Mouse (Mus musculus) hindbrain, embryonic 10.5 days (tissue): ENCODE measurements around the gene Fggy. TPM values are rescaled to one million over a fixed set of nuclear protein-coding genes. Genes with fewer than 3 reads are reported as not detected.
A peak's percentile ranks its signal among the peaks of the same experiment; 100 is the strongest.

ENCODE experiments used
- DNase-seq: peaks from one replicate; pipeline ENCODE4 v3.0.0-alpha.2; 2017; ENCODE audit warnings: low spot score
- H3K27ac ChIP-seq: fragments of 300-500 bp; sonication (generic); 2 replicates; pipeline ENCODE4 v1.5.1; 2016; ENCODE audit warnings: mild to moderate bottlenecking, moderate library complexity
- H3K27me3 ChIP-seq: fragments of 300-500 bp; sonication (generic); 2 replicates; pipeline ENCODE4 v1.6.1; 2016; ENCODE audit warnings: mild to moderate bottlenecking; ENCODE audit not compliant: poor library complexity, insufficient read depth, severe bottlenecking
- H3K36me3 ChIP-seq: fragments of 300-500 bp; sonication (generic); 2 replicates; pipeline ENCODE4 v1.6.1; 2016; ENCODE audit warnings: mild to moderate bottlenecking, moderate library complexity
- H3K4me1 ChIP-seq: fragments of 300-500 bp; sonication (generic); replicated peaks from 2 replicates; pipeline ENCODE4 v1.6.1; 2016; ENCODE audit warnings: mild to moderate bottlenecking
- H3K4me3 ChIP-seq: fragments of 300-500 bp; sonication (generic); 2 replicates; pipeline ENCODE4 v1.5.1; 2016; ENCODE audit warnings: mild to moderate bottlenecking, moderate library complexity
- H3K9me3 ChIP-seq: fragments of 300-500 bp; sonication (generic); 2 replicates; pipeline ENCODE4 v1.6.1; 2016; ENCODE audit warnings: mild to moderate bottlenecking, moderate library complexity
- WGBS: fragments of 180-500 bp; shearing (Covaris S2); methylation state at CpG from one replicate; pipeline ENCODE4 v1.1.7; 2016; 5-methylcytosine and 5-hydroxymethylcytosine counted together
- polyA plus RNA-seq: library from polyadenylated mRNA; unstranded; fragments of >200 nt; fragmentation: Nextera tagmentation; extraction: Ambion mirVana; gene quantifications from 2 replicates; pipeline ENCODE4 v1.2.1, GENCODE M21; 2016

Fggy gene
- polyA plus RNA-seq, 1 experiment from 2014 or later = 7.5 TPM

DNA sequence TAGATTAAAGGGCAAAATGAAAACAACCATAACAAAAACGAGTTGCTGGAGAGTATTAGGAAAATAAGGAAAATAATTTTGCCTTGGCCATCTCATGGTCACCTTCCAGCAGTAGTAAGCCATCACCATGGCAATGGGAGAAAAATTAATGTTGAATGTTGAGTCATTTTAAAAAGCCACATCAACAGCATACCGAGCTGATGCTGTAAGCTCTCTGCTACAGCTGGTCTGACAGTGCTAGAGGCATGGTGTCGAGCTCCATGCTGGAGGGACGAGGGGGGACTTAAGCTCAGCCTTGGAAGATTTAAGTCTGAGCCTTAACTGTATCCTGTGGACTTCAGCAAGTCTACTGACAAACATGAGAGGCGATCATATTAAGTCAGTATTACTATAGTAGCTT lies 307.9 kb downstream of the Fggy start:
- H3K4me3 ChIP-seq = no peak overlapping the region
- no peaks in the 10 kb centered on the region for H3K27me3 ChIP-seq
- WGBS = 87% methylated on average over 5 of the region's 5 CpGs
- DNase-seq = no peak
- H3K36me3 ChIP-seq = no peaks in the 10 kb centered on the region
- no peak overlapping the region for H3K27ac ChIP-seq
- H3K4me1 ChIP-seq = 0 out of 2 replicates have a peak, but pooled peaks cover 2% of the 10 kb centered on the region
- no peaks in the 10 kb centered on the region for H3K9me3 ChIP-seq

DNA sequence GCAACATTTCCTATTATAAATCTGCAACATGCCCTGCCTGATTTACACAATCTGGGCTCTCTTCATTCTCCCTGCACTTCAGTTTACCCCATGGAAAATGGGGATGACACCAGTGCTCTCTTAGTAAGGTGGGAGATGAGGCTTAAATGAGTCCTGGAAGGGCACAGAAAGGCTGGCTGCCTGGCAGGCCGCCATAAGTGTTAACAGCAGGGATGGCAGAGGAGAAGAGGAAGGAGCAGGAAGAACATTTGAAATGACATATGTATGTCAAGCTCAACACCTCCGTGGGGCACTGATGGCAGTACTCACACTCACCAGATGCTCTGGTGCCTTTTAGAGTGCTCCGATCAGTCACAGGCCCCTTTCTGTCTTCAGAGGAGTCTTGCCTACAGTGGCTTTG lies 308.6 kb downstream of the Fggy start:
- 88% methylated on average over 3 of the region's 3 CpGs for WGBS
- Histone ChIP-seq H3K4me3 (no peak overlapping the region), H3K27me3 (no peaks in the 10 kb centered on the region), H3K27ac (no peak overlapping the region), H3K9me3 (no peaks in the 10 kb centered on the region), H3K36me3 (no peaks in the 10 kb centered on the region), H3K4me1 (0 out of 2 replicates have a peak, but pooled peaks cover 2% of the 10 kb centered on the region)
- no peak for DNase-seq

DNA sequence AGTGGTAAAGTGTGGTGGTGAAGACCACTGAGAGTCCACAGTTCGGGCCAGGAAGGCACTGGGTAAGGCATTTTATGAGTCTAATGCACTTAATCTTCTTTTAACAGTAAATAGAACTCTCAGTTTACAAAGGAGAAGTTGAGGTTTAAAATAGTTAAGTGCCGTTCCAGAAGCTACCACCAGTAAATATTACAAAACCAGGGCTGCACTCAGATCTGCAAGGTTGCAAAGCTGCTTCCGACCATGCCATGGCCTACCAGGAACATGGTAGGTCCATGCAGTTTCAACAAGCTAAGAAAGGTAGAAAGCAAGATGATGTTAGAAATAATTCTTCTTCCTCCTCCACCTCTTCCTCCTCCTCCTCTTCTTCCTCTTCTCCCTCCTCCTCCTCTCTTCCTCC lies 309.8 kb downstream of the Fggy start:
- no peak for DNase-seq
- Histone ChIP-seq H3K9me3 (no peaks in the 10 kb centered on the region), H3K4me1 (0 out of 2 replicates have a peak, but pooled peaks cover 2% of the 10 kb centered on the region), H3K36me3 (no peaks in the 10 kb centered on the region), H3K4me3 (no peak overlapping the region), H3K27me3 (no peaks in the 10 kb centered on the region), H3K27ac (no peak overlapping the region)
- 91% methylated on average over 3 of the region's 3 CpGs for WGBS

DNA sequence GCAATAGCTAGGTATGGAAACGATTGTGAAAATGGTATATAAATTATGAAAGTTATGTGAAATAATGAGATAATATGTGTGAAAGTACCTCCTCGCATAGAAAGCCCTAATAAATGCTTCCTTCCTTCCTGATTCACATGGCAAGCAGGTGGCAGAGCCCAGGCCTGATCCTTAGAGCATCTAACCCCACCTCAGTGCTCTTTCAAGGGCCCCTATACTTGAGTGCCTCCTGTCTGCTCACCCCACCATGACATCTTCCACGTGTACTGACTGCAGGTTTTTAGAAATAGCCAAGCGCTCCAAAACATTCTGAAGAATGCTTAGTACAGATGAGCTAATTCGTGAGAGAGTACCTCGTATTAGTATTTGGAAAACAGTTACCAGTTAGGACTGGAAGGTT lies 311.0 kb downstream of the Fggy start:
- H3K4me3 ChIP-seq = no peak overlapping the region
- H3K4me1 ChIP-seq = 0 out of 2 replicates have a peak, but pooled peaks cover 2% of the 10 kb centered on the region
- no peaks in the 10 kb centered on the region for H3K27me3 ChIP-seq
- H3K36me3 ChIP-seq = no peaks in the 10 kb centered on the region
- no peak overlapping the region for H3K27ac ChIP-seq
- H3K9me3 ChIP-seq = no peaks in the 10 kb centered on the region
- no peak for DNase-seq
- 87% methylated on average over 6 of the region's 6 CpGs for WGBS

DNA sequence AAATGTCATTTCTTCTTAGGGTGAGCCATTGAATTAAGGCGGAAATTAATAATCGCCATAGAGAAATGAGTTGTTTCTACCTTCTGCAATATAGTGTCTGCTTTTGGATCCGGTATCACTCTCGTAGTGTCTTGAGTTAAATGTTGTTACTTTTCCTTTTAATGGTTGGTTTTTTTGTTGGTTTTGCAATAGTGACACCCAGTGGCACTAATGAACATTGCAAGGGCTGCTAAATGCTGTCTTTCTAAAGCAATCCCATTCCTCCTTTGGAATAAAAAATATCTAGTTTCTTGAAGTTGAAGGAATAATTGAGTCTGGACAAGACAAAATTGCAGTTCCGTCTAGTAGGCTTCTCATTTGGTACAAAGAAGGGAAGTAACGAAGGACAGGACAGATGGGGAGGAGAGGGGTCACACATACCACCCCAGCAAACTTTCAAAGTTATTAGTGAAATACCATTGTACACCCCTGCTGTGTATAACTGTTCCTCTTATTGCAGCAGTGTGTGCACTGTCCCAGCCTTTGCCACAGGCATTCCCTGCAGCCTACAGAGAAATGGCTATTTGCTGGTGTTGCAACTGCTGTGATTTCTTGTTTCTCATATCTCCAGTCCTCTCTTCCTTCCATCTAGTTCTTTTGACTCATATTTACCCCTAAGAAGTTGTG lies 314.0 kb downstream of the Fggy start:
- DNase-seq = peak; percentile 41
- no peaks in the 10 kb centered on the region for H3K9me3 ChIP-seq
- H3K4me1 ChIP-seq = no peaks in the 10 kb centered on the region
- no peaks in the 10 kb centered on the region for H3K27me3 ChIP-seq
- no peaks in the 10 kb centered on the region for H3K36me3 ChIP-seq
- WGBS = 43% methylated on average over 6 of the region's 6 CpGs
- H3K27ac ChIP-seq = no peak overlapping the region
- H3K4me3 ChIP-seq = no peak overlapping the region

DNA sequence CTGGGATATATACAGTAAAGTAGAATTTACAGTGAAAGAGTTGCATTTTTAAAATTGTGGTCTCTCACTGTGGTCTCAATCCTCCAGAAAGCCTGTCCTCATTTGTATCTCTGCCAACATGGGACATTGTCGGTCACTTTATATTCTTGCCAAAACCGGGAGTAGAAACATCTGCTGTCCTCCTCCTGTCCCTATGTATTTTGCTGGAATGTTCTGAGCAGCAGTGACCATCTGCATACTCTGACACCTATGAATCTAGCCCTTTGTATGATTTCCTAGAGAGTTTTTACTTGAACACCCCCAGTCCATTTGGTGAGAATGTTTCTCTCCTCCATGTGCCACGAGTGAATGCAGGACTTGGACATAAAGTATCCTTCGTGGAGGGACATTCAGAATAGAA lies 318.6 kb downstream of the Fggy start:
- Histone ChIP-seq H3K9me3 (no peaks in the 10 kb centered on the region), H3K36me3 (no peaks in the 10 kb centered on the region), H3K4me3 (no peak overlapping the region), H3K4me1 (0 out of 2 replicates have a peak, but pooled peaks cover 5% of the 10 kb centered on the region), H3K27me3 (no peaks in the 10 kb centered on the region), H3K27ac (no peak overlapping the region)
- no peak for DNase-seq
- 92% methylated on average over 4 of the region's 4 CpGs for WGBS

DNA sequence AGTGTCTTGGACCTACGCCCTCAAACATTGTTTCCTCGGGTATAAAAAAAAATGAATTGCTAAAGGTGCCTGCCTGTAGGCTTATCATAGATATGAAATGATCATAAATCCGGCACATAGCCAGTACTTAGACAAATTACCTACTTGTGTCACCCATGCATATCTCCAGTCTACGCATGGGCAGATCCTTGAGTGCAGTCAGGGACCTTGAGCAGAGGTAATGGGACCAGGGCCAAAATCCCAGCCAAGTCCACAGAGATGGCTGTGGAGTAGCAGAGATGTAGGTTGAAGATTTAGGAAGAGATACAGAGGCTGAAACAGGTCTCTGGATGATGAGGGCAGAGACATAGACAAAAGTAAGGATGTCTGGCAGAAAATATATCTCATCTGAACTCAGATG lies 320.1 kb downstream of the Fggy start:
- no peak for DNase-seq
- Histone ChIP-seq H3K4me1 (0 out of 2 replicates have a peak, but pooled peaks cover 10% of the 10 kb centered on the region), H3K36me3 (no peaks in the 10 kb centered on the region), H3K27me3 (no peaks in the 10 kb centered on the region), H3K9me3 (no peaks in the 10 kb centered on the region), H3K27ac (no peak overlapping the region), H3K4me3 (no peak overlapping the region)
- WGBS = 94% methylated on average over 4 of the region's 4 CpGs

DNA sequence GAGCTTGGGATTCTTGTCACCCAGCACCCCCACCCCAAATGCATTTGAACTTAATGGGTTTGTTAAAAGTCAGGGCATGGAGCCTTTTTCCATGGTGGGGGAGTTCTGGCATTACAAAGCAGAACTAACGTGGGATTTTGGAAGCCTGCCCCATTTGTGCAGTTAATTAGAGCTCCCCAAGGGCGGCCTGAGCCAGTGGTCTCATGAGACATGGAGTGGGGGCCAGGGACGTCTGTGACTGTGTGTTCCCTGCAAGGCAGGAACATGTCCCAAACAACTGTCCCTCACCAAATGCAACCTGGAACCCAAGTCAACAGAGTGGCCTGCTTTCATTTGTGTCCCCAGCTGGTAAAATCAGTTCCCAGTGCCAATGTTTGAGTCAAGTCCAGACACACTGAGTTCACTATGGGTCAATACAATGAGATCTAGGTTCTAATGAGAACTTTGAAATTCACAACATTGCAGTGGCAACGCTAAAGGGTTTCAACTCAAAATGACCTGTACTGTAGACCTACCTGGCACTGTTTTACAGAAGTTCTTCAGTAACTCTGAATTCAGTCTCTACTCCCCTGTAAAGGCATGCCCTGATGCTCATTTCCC lies 324.5 kb downstream of the Fggy start:
- Histone ChIP-seq H3K9me3 (no peaks in the 10 kb centered on the region), H3K4me3 (no peak overlapping the region), H3K27ac (no peak overlapping the region), H3K27me3 (no peaks in the 10 kb centered on the region), H3K36me3 (no peaks in the 10 kb centered on the region), H3K4me1 (0 out of 2 replicates have a peak, but pooled peaks cover 10% of the 10 kb centered on the region)
- DNase-seq = no peak
- WGBS = 65% methylated on average over 4 of the region's 4 CpGs

DNA sequence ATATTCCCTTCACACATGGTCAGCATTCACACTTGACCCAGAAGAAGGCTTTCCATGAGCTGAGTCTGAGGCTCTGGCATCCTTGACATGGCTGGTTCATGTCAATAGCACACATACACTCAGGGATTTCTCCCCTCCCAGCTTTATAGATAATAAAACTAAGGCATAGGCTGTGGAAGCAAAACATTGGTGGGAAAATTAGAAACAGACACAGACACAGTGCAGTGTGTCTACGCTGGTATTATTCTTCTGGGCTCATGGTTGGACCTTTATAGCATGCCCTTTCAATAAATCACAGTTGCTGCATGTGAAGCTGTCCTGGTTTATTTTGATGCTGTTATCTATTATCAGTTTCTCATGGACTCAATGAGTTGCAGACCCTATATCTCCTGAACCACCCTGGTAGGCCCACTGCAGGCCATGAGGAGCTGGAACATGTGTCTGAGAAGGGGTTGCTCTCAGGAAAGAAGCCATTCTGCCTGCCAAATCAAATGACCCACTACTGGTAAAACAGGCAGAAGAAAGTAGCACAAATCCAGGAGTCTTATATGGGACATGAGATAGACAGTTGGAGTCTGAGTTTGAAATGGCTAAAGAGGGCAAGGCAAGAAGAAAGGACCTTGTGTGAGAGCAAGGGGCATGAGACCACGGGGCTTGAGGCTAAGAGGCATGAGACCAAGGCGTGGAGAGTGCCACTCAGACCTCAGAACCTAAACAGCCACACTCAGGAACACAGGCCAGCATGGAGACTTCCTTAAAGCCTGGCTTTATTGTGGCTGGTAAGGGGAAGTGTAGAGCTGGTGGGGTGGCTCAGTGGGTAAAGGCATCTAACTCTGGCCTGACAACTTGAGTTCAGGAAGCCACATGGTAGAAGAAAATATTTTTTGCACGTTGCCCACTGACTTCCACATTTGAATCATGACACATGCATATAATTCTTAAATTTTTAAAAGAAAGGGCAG lies 327.2 kb downstream of the Fggy start:
- Histone ChIP-seq H3K9me3 (no peaks in the 10 kb centered on the region), H3K36me3 (no peaks in the 10 kb centered on the region), H3K27ac (no peak overlapping the region), H3K4me1 (0 out of 2 replicates have a peak, but pooled peaks cover 5% of the 10 kb centered on the region), H3K27me3 (no peaks in the 10 kb centered on the region), H3K4me3 (no peak overlapping the region)
- no peak for DNase-seq
- 83% methylated on average over 4 of the region's 4 CpGs for WGBS

DNA sequence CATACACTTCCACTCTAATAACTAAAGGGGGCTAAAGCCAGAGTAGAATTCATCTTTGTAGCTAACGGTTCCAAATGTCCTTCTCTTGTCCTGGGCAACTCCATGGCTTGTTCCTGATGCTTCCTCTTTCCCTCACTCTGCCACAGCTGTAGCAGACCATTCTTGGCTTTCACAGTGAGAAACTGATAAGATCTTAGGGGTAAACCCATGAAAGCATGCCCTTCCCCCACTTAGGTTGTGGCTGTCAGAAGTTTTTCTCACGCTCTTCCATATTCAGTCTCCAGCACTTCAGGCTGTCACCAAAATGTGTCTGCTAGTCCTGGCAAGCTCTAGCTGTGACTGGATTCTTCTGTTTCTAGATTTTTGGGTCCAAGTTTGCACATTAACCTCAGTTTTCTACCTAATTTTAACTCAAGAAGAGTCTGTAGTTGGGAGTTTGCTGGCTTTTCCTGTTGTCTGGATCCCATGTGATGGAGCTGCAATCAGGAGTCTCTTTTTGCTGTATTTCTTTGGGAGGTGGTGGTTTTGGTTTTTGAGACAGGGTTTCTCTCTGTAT lies 338.0 kb downstream of the Fggy start:
- Histone ChIP-seq H3K27ac (no peak overlapping the region), H3K36me3 (no peaks in the 10 kb centered on the region), H3K27me3 (no peaks in the 10 kb centered on the region), H3K4me3 (no peak overlapping the region), H3K4me1 (peaks cover 54% of the 10 kb centered on the region), H3K9me3 (no peaks in the 10 kb centered on the region)
- 86% methylated on average over 2 of the region's 2 CpGs for WGBS
- DNase-seq = no peak

DNA sequence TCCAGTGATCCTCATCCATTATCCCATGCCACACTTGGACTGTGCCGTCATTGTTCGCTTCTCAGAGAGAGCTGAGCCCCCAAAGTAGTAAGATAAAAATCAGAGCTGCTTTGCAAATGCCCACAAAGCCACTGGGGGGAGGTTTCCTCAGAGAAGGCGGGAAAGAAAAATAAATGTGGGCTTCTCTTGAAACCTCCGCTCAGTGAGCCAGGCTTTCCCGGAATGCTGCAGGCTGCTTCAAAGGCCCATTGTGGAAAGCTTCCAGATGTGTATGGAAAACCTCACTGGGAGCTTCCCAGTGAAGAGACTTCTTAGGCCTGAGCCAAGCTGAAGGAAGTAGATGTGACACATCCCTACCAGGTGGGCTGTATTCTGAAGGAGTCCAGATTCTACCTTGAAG lies 339.3 kb downstream of the Fggy start:
- DNase-seq = peak; percentile 35
- H3K27me3 ChIP-seq = no peaks in the 10 kb centered on the region
- 35% methylated on average over 5 of the region's 5 CpGs for WGBS
- H3K4me1 ChIP-seq = peaks cover 50% of the 10 kb centered on the region
- no peaks in the 10 kb centered on the region for H3K36me3 ChIP-seq
- peak overlapping the region; percentile 68; the same call in 1 of the 2 replicates for H3K27ac ChIP-seq
- no peaks in the 10 kb centered on the region for H3K9me3 ChIP-seq
- H3K4me3 ChIP-seq = no peak overlapping the region

DNA sequence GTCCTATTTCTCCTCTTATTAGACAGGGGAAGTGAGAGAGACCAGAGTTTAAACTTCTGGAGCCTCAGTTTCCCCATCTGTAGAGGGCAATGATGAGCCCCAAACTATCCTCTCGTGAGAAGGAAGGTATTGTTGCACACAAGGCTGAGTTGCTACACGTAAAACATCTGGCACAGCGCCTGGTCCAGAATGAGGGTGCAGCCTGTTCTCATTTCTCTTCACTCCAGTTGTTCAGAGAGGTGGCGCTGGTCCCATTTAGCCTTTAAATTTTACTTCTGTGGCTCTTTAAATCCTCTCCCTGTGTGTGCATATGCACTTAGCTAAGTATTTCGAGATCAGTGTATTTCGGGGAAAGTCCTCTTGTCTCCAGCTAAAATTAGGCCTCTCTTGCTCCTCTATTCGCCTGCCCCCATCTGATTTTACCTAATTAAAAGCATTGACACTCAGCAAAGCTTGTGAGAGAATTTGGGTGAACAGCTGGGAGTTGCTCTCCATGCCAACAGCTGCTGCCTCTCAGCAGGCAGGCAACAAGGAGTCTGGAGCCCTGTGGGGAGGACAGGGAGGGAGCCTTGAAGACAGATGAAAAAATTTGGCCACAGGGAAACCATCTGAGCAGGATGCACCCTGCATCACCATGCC lies 340.0 kb downstream of the Fggy start:
- Histone ChIP-seq H3K27me3 (no peaks in the 10 kb centered on the region), H3K4me3 (no peak overlapping the region), H3K27ac (peak overlapping the region; percentile 68), H3K36me3 (no peaks in the 10 kb centered on the region), H3K4me1 (peaks cover 45% of the 10 kb centered on the region), H3K9me3 (no peaks in the 10 kb centered on the region)
- DNase-seq = no peak
- 71% methylated on average over 7 of the region's 7 CpGs for WGBS
